Mouse (Mus musculus): Measurements from ENCODE around the gene Tprkb.
"Not testable (repeated sequence)": the region's sequence is repeated elsewhere in the genome, so short reads cannot be mapped to it uniquely, and the experiment has no call there.

Gene Tprkb

DNA sequence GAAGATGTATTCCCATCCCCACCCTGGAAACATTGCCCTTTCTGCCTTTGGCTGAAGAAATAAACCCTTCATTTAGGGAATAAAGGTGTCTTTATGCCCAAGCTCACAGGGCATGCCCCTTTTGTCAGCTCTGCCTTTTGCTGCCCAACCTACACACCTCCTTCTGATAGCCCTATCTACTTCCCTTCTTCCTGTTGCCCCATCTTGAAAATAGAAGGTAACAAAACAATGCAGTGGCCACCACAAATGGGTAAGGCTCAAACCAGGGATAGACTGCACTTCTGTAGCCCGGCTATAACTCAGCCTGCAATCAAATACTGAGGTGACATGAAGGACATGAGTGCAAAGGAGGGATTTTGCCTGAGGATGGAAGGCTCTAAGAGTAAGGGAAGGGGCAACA lies 64.1 kb downstream of the Tprkb start:
- no peak for DNase-seq

DNA sequence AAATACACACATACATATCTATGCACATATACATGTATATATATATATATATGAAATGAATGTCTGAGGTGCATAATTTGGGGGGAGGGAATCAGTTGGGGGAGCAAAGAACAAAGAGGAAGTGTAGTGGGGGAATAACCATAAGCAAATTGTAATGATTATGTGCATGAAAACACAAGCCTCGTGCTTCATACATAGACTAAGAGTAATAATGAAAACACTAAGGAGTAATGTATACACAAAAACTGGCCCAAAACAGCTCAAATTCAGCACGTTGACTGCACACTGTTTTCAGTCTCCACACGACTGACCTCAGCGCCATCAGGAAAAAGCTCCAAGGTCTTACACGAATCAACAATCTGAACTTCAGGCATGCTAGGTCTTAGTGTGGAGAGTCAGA lies 64.6 kb downstream of the Tprkb start:
- DNase-seq: no peak

DNA sequence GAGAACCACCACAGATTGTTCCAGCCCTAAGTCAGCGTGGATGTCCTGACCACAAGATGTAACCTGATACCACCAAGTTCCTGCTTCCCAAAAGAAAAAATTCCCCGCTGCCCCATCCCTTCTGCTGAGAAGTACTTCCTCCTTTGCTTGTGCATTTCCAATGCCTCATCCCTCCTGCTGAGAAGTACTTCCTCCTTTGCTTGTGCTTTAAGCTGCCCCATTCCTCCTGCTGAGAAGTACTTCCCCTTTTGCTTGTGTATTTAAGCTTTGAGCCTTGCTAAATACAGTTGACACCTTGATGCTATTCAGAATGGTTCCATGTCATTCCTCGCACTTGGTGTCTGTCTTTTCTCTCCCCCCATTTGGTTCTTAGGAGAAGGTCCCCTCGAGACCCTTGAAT lies 67.1 kb downstream of the Tprkb start:
- DNase-seq: not testable (repeated sequence)
